Mouse (Mus musculus) embryonic facial prominence, embryonic 13.5 days (tissue): ENCODE measurements around the gene Pi4k2b. TPM values are rescaled to one million over a fixed set of nuclear protein-coding genes. Genes with fewer than 3 reads are reported as not detected.
"Not testable (repeated sequence)": the region's sequence is repeated elsewhere in the genome, so short reads cannot be mapped to it uniquely, and the experiment has no call there.

Experiments used
- ATAC-seq: fragments of 200-750 bp; cut with Nextera tagmentation; 2 replicates; pipeline ENCODE4 v1.8.0; 2017; ENCODE audit warnings: low read depth; ENCODE audit not compliant: insufficient number of reproducible peaks, insufficient read depth, low FRiP score, low TSS enrichment
- H3K27ac ChIP-seq: fragments of 300-500 bp; sonication (generic); 2 replicates; pipeline ENCODE4 v1.5.1; 2015; ENCODE audit warnings: moderate library complexity, mild to moderate bottlenecking, inconsistent platforms
- H3K27me3 ChIP-seq: fragments of 300-500 bp; sonication (generic); 2 replicates; pipeline ENCODE4 v1.6.1; 2015; ENCODE audit warnings: mild to moderate bottlenecking, inconsistent platforms
- H3K36me3 ChIP-seq: fragments of 300-500 bp; sonication (generic); 2 replicates; pipeline ENCODE4 v1.6.1; 2015; ENCODE audit warnings: mild to moderate bottlenecking, inconsistent platforms
- H3K4me1 ChIP-seq: fragments of 300-500 bp; sonication (generic); 2 replicates; pipeline ENCODE4 v1.6.1; 2015; ENCODE audit warnings: inconsistent platforms
- H3K4me2 ChIP-seq: fragments of 300-500 bp; sonication (generic); 2 replicates; pipeline ENCODE4 v1.6.1; 2015; ENCODE audit warnings: moderate library complexity, mild to moderate bottlenecking, inconsistent platforms
- H3K4me3 ChIP-seq: fragments of 300-500 bp; sonication (generic); 2 replicates; pipeline ENCODE4 v1.5.1; 2015; ENCODE audit warnings: mild to moderate bottlenecking, inconsistent platforms
- H3K9ac ChIP-seq: fragments of 300-500 bp; sonication (generic); 2 replicates; pipeline ENCODE4 v1.6.1; 2015; ENCODE audit warnings: mild to moderate bottlenecking, inconsistent platforms
- H3K9me3 ChIP-seq: fragments of 300-500 bp; sonication (generic); 2 replicates; pipeline ENCODE4 v1.6.1; 2016; ENCODE audit warnings: inconsistent platforms
- WGBS: fragments of 180-500 bp; shearing (Covaris S2); methylation state at CpG from one replicate; pipeline ENCODE4 v1.1.7; 2015; ENCODE audit warnings: mixed read lengths; 5-methylcytosine and 5-hydroxymethylcytosine counted together
- polyA plus RNA-seq: library from polyadenylated mRNA; unstranded; fragments of >200 nt; fragmentation: Nextera tagmentation; extraction: Ambion mirVana; gene quantifications from 2 replicates; pipeline ENCODE4 v1.2.1, GENCODE M21; 2015

The Pi4k2b gene
- polyA plus RNA-seq, 1 experiment from 2014 or later = 19.2 TPM

- Histone ChIP-seq H3K27ac (no peak overlapping the region), H3K4me1 (peaks cover 14% of the 10 kb centered on the region), H3K27me3 (no peaks in the 10 kb centered on the region), H3K4me2 (peak overlapping the region; percentile 70), H3K36me3 (no peaks in the 10 kb centered on the region), H3K9ac (0 out of 2 replicates have a peak overlapping the region, but pooled peaks have one; percentile 87), H3K4me3 (no peak overlapping the region), H3K9me3 (no peaks in the 10 kb centered on the region)
- ATAC-seq = no peak
- 45% methylated on average over 4 of the region's 4 CpGs for WGBS
Measured at GRCm38 (mm10) chr5:52743231-52743630, 1.9 kb downstream of the Pi4k2b start.

DNA sequence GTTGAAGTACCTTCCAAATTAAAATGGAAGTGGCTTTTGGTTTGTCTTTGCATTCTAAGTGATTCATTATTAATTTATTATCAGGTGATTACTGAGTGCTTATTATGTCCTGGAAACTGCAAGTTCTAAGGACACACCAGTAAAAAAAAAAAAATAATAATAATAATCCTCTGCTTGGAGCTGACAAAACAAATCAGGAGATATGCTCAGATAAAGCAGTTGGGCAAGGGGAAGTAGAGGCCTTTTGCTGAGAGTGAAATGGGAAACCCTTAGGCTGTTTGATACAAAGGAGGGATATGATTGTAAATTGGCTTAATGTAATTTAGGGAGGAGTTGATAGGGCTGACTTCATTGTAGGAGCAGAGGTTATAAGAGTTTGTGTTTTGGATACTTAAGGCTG lies 5.5 kb downstream of the Pi4k2b start:
- no peaks in the 10 kb centered on the region for H3K9me3 ChIP-seq
- no peak overlapping the region for H3K9ac ChIP-seq
- H3K27me3 ChIP-seq = no peaks in the 10 kb centered on the region
- H3K4me3 ChIP-seq = no peak overlapping the region
- H3K36me3 ChIP-seq = peaks cover 4% of the 10 kb centered on the region; the same call in 1 of the 2 replicates
- peaks cover 17% of the 10 kb centered on the region for H3K4me1 ChIP-seq
- no peak overlapping the region for H3K27ac ChIP-seq
- no peak overlapping the region for H3K4me2 ChIP-seq
- ATAC-seq = no peak

- H3K4me1 ChIP-seq = peaks cover 12% of the 10 kb centered on the region; the same call in 1 of the 2 replicates
- 62% methylated on average over 5 of the region's 5 CpGs for WGBS
- H3K27me3 ChIP-seq = no peaks in the 10 kb centered on the region
- no peak overlapping the region for H3K27ac ChIP-seq
- no peak overlapping the region for H3K4me2 ChIP-seq
- no peak overlapping the region for H3K4me3 ChIP-seq
- no peak overlapping the region for H3K9ac ChIP-seq
- no peaks in the 10 kb centered on the region for H3K9me3 ChIP-seq
- ATAC-seq = no peak
- peaks cover 7% of the 10 kb centered on the region; the same call in 1 of the 2 replicates for H3K36me3 ChIP-seq
Measured at GRCm38 (mm10) chr5:52748732-52749131, 7.4 kb downstream of the Pi4k2b start.

- H3K4me1 ChIP-seq = peaks cover 7% of the 10 kb centered on the region; the same call in 1 of the 2 replicates
- peaks cover 24% of the 10 kb centered on the region for H3K36me3 ChIP-seq
- H3K9me3 ChIP-seq = no peaks in the 10 kb centered on the region
- H3K9ac ChIP-seq = no peak overlapping the region
- no peak overlapping the region for H3K27ac ChIP-seq
- 60% methylated on average over 9 of the region's 9 CpGs for WGBS
- H3K4me2 ChIP-seq = no peak overlapping the region
- H3K4me3 ChIP-seq = no peak overlapping the region
- no peak for ATAC-seq
- no peaks in the 10 kb centered on the region for H3K27me3 ChIP-seq
Measured at GRCm38 (mm10) chr5:52753146-52753545, 11.8 kb downstream of the Pi4k2b start.

GRCm38 (mm10) chr5:52754196-52754595 lies 12.8 kb downstream of the Pi4k2b start:
- H3K27ac ChIP-seq = no peak overlapping the region
- no peak overlapping the region for H3K9ac ChIP-seq
- no peaks in the 10 kb centered on the region for H3K27me3 ChIP-seq
- ATAC-seq = no peak
- no peak overlapping the region for H3K4me2 ChIP-seq
- no peak overlapping the region for H3K4me3 ChIP-seq
- peaks cover 24% of the 10 kb centered on the region for H3K36me3 ChIP-seq
- H3K9me3 ChIP-seq = no peaks in the 10 kb centered on the region
- peaks cover 2% of the 10 kb centered on the region; the same call in 1 of the 2 replicates for H3K4me1 ChIP-seq

DNA sequence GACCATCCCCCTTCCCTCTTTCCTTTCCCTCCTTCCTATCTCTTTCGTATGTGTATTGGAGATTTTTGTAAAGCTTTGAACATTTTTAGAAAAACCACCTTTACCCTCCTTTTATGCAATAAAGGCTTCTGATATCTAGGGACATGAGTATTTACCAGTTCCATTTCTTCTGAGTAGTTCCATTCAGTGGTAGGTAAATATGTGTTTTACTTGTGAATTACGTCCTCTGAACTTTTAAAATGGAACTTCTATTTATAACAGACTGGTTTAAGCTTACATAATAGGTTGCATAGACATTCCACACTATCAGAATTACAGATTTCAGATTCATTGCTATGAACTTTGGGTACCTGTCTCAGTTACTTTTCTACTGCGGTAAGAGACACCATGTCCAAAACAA lies 14.0 kb downstream of the Pi4k2b start:
- no peak for ATAC-seq

DNA sequence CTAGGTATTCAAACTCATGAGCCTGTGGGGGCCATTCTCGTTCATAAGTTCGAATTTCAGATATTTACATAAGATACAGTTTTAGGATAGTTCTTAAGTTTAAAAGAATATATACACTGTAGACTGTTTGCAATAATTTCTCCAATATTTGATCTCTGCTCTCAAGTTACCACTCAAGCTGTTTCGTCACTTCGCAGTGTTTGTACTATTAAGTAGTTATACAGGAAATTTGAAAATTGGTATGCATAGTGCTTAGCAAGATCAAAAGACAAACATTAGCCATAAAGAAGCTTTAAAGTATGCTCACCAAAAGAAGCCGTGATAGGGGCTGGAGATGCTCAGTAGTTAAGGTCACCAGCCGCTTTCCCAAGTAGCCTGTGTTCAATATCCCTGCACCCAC lies 14.6 kb downstream of the Pi4k2b start:
- no peak overlapping the region for H3K27ac ChIP-seq
- H3K4me1 ChIP-seq = peaks cover 2% of the 10 kb centered on the region; the same call in 1 of the 2 replicates
- H3K4me2 ChIP-seq = no peak overlapping the region
- H3K36me3 ChIP-seq = peaks cover 25% of the 10 kb centered on the region
- no peak overlapping the region for H3K9ac ChIP-seq
- 86% methylated on average over 6 of the region's 6 CpGs for WGBS
- no peaks in the 10 kb centered on the region for H3K27me3 ChIP-seq
- H3K4me3 ChIP-seq = no peak overlapping the region
- no peak for ATAC-seq
- no peaks in the 10 kb centered on the region for H3K9me3 ChIP-seq

More for the DNA sequence above, 14.0 kb downstream of the Pi4k2b start:
- Histone ChIP-seq H3K9me3 (no peaks in the 10 kb centered on the region), H3K27ac (no peak overlapping the region), H3K4me2 (no peak overlapping the region), H3K9ac (no peak overlapping the region), H3K27me3 (no peaks in the 10 kb centered on the region), H3K36me3 (peaks cover 24% of the 10 kb centered on the region), H3K4me1 (peaks cover 2% of the 10 kb centered on the region; the same call in 1 of the 2 replicates), H3K4me3 (no peak overlapping the region)
- 97% methylated on average over 3 of the region's 3 CpGs for WGBS

- Histone ChIP-seq H3K4me2 (no peak overlapping the region), H3K9me3 (no peaks in the 10 kb centered on the region), H3K4me1 (no peaks in the 10 kb centered on the region), H3K9ac (no peak overlapping the region), H3K36me3 (peaks cover 34% of the 10 kb centered on the region), H3K27ac (no peak overlapping the region), H3K27me3 (no peaks in the 10 kb centered on the region), H3K4me3 (no peak overlapping the region)
- WGBS = 87% methylated on average over 7 of the region's 7 CpGs
- no peak for ATAC-seq
Measured at GRCm38 (mm10) chr5:52762586-52762985, 21.2 kb downstream of the Pi4k2b start.

DNA sequence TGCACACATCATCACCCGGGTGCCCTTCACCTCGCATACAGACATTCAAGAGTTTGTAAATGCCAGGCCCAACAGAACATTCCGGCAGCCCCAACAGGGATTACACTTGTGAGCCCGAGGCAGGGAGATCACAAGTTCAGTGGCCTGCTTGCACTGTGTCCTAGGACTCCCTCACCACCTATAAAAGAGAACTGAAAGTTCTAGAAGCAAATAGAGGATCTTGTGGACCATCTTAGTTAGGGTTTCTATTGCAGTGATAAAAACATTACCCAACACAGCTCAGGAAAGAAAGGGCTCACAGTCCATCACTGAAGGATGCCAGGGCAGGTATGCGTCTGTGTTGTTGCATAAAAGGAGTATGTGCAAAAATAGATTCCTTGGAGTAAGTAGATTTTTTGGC lies 32.9 kb downstream of the Pi4k2b start:
- no peak overlapping the region for H3K27ac ChIP-seq
- no peaks in the 10 kb centered on the region for H3K9me3 ChIP-seq
- H3K36me3 ChIP-seq = peaks cover 15% of the 10 kb centered on the region
- H3K27me3 ChIP-seq = no peaks in the 10 kb centered on the region
- H3K4me3 ChIP-seq = no peak overlapping the region
- 91% methylated on average over 5 of the region's 5 CpGs for WGBS
- no peak overlapping the region for H3K4me2 ChIP-seq
- no peak for ATAC-seq
- H3K9ac ChIP-seq = no peak overlapping the region
- no peaks in the 10 kb centered on the region for H3K4me1 ChIP-seq

GRCm38 (mm10) chr5:52775237-52775636 lies 33.9 kb downstream of the Pi4k2b start, which contains the start of gene Zcchc4:
Gene Zcchc4 (plus strand): TSS chr5:52775409.
- Histone ChIP-seq H3K27me3 (no peaks in the 10 kb centered on the region), H3K4me3 (no peak within 1 kb of the TSS), H3K4me1 (no peaks in the 10 kb centered on the region), H3K27ac (no peak within 1 kb of the TSS), H3K36me3 (peaks cover 5% of the 10 kb centered on the region; the same call in 1 of the 2 replicates), H3K4me2 (no peak within 1 kb of the TSS), H3K9me3 (no peaks in the 10 kb centered on the region), H3K9ac (no peak within 1 kb of the TSS)
- no peak for ATAC-seq
- WGBS = 72% methylated on average over 8 of the region's 8 CpGs

- H3K27me3 ChIP-seq, ATAC-seq, H3K9ac ChIP-seq, H3K4me3 ChIP-seq, H3K4me1 ChIP-seq, H3K27ac ChIP-seq, H3K4me2 ChIP-seq, H3K9me3 ChIP-seq, H3K36me3 ChIP-seq: not testable (repeated sequence)
- 88% methylated on average over 8 of the region's 8 CpGs for WGBS
Measured at GRCm38 (mm10) chr5:52776466-52777354, 35.3 kb downstream of the Pi4k2b start.
